Mouse (Mus musculus) neural tube, embryonic 14.5 days (tissue): Measurements from ENCODE around the gene Tdgf1. TPM values are rescaled to one million over a fixed set of nuclear protein-coding genes. Genes with fewer than 3 reads are reported as not detected.

Source experiments
- ATAC-seq: fragments of 200-750 bp; cut with Nextera tagmentation; 2 replicates; pipeline ENCODE4 v1.8.0; 2017; ENCODE audit warnings: low read depth, mild to moderate bottlenecking, moderate TSS enrichment, moderate library complexity
- H3K27ac ChIP-seq: fragments of 300-500 bp; sonication (generic); 2 replicates; pipeline ENCODE4 v1.5.1; 2014; ENCODE audit warnings: low read depth, mild to moderate bottlenecking, control low read depth, low read length, moderate library complexity, mixed read lengths
- H3K27me3 ChIP-seq: fragments of 300-500 bp; sonication (generic); 2 replicates; pipeline ENCODE4 v1.6.1; 2014; ENCODE audit warnings: low read length; ENCODE audit not compliant: control insufficient read depth, insufficient read depth
- H3K36me3 ChIP-seq: fragments of 300-500 bp; sonication (generic); 2 replicates; pipeline ENCODE4 v1.6.1; 2014; ENCODE audit warnings: low read length, mixed read lengths; ENCODE audit not compliant: control insufficient read depth, insufficient read depth
- H3K4me1 ChIP-seq: fragments of 300-500 bp; sonication (generic); 2 replicates; pipeline ENCODE4 v1.6.1; 2014; ENCODE audit warnings: low read length; ENCODE audit not compliant: control insufficient read depth, insufficient read depth
- H3K4me2 ChIP-seq: fragments of 300-500 bp; sonication (generic); 2 replicates; pipeline ENCODE4 v1.6.1; 2014; ENCODE audit warnings: mild to moderate bottlenecking, low read depth, low read length, control low read depth
- H3K4me3 ChIP-seq: fragments of 300-500 bp; sonication (generic); 2 replicates; pipeline ENCODE4 v1.5.1; 2014; ENCODE audit warnings: low read depth, low read length, control low read depth, mixed read lengths
- H3K9ac ChIP-seq: fragments of 300-500 bp; sonication (generic); replicated peaks from 2 replicates; pipeline ENCODE4 v1.6.1; 2014; ENCODE audit warnings: low read depth, mild to moderate bottlenecking, control low read depth, low read length, mixed read lengths
- H3K9me3 ChIP-seq: fragments of 300-500 bp; sonication (generic); 2 replicates; pipeline ENCODE4 v1.6.1; 2016; ENCODE audit warnings: low read length; ENCODE audit not compliant: control insufficient read depth
- WGBS: fragments of 180-500 bp; shearing (Covaris S2); extraction: QIAGEN DNeasy Blood & Tissue Kit; methylation state at CpG from one replicate; pipeline ENCODE4 v1.1.7; 2014; 5-methylcytosine and 5-hydroxymethylcytosine counted together
- polyA plus RNA-seq: library from polyadenylated mRNA; unstranded; fragments of >200 nt; fragmentation: Nextera tagmentation; extraction: Ambion mirVana; gene quantifications from 2 replicates; pipeline ENCODE4 v1.2.1, GENCODE M21; 2014

The Tdgf1 gene
- polyA plus RNA-seq, 1 experiment from 2014 or later: 0.71 TPM

DNA sequence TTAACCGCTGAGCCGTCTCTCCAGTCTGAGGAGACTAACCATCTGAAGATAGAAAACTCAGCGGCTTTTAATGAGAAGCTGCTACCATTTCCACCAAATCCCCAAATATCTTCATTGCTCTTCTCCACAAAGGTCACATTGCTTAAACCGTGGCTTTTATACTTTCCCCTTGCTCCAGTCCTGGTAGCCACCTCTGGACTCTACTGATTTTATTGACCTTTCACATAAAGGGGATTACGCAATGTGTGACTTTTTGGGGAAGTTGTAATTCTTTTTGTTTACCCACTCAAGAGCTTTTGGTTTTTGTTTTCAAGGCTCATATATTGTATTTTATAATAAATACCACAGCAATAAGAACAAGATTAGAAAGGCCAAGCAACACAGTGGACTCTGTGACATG is 39.6 kb upstream of the Tdgf1 start:
- no peaks in the 10 kb centered on the region for H3K27me3 ChIP-seq
- no peaks in the 10 kb centered on the region for H3K4me1 ChIP-seq
- no peak overlapping the region for H3K4me3 ChIP-seq
- ATAC-seq: no peak
- WGBS: 93% methylated on average over 5 of the region's 5 CpGs
- H3K27ac ChIP-seq: no peak overlapping the region
- no peak overlapping the region for H3K4me2 ChIP-seq
- no peaks in the 10 kb centered on the region for H3K36me3 ChIP-seq
- H3K9me3 ChIP-seq: no peaks in the 10 kb centered on the region
- no peak overlapping the region for H3K9ac ChIP-seq

GRCm38 (mm10) chr9:110984096-110984495 is 38.1 kb upstream of the Tdgf1 start:
- H3K9me3 ChIP-seq: no peaks in the 10 kb centered on the region

GRCm38 (mm10) chr9:110982351-110982750 is 36.4 kb upstream of the Tdgf1 start:
- no peak overlapping the region for H3K27ac ChIP-seq
- H3K9ac ChIP-seq: no peak overlapping the region
- H3K27me3 ChIP-seq: no peaks in the 10 kb centered on the region
- H3K9me3 ChIP-seq: no peaks in the 10 kb centered on the region
- no peaks in the 10 kb centered on the region for H3K4me1 ChIP-seq
- no peak for ATAC-seq
- WGBS: 57% methylated on average over 4 of the region's 4 CpGs
- no peak overlapping the region for H3K4me3 ChIP-seq
- H3K36me3 ChIP-seq: no peaks in the 10 kb centered on the region
- no peak overlapping the region for H3K4me2 ChIP-seq

More at GRCm38 (mm10) chr9:110984096-110984495, 38.1 kb upstream of the Tdgf1 start:
- Histone ChIP-seq H3K27ac (no peak overlapping the region), H3K27me3 (no peaks in the 10 kb centered on the region), H3K36me3 (no peaks in the 10 kb centered on the region), H3K4me1 (no peaks in the 10 kb centered on the region), H3K9ac (no peak overlapping the region), H3K4me3 (no peak overlapping the region), H3K4me2 (no peak overlapping the region)
- 89% methylated on average over 9 of the region's 9 CpGs for WGBS
- no peak for ATAC-seq

- no peak overlapping the region for H3K27ac ChIP-seq
- no peak overlapping the region for H3K4me2 ChIP-seq
- no peak for ATAC-seq
- no peak overlapping the region for H3K9ac ChIP-seq
- H3K9me3 ChIP-seq: no peaks in the 10 kb centered on the region
- WGBS: 96% methylated on average over 11 of the region's 11 CpGs
- H3K27me3 ChIP-seq: no peaks in the 10 kb centered on the region
- H3K36me3 ChIP-seq: no peaks in the 10 kb centered on the region
- no peaks in the 10 kb centered on the region for H3K4me1 ChIP-seq
- no peak overlapping the region for H3K4me3 ChIP-seq
Observed at GRCm38 (mm10) chr9:110979411-110979810, 33.5 kb upstream of the Tdgf1 start.

GRCm38 (mm10) chr9:110965910-110966231 is 19.9 kb upstream of the Tdgf1 start:
- Histone ChIP-seq H3K4me1 (no peaks in the 10 kb centered on the region), H3K27me3 (no peaks in the 10 kb centered on the region), H3K4me3 (no peak overlapping the region), H3K4me2 (no peak overlapping the region), H3K27ac (no peak overlapping the region), H3K9ac (no peak overlapping the region), H3K9me3 (no peaks in the 10 kb centered on the region), H3K36me3 (no peaks in the 10 kb centered on the region)
- 81% methylated on average over 2 of the region's 2 CpGs for WGBS
- ATAC-seq: no peak

DNA sequence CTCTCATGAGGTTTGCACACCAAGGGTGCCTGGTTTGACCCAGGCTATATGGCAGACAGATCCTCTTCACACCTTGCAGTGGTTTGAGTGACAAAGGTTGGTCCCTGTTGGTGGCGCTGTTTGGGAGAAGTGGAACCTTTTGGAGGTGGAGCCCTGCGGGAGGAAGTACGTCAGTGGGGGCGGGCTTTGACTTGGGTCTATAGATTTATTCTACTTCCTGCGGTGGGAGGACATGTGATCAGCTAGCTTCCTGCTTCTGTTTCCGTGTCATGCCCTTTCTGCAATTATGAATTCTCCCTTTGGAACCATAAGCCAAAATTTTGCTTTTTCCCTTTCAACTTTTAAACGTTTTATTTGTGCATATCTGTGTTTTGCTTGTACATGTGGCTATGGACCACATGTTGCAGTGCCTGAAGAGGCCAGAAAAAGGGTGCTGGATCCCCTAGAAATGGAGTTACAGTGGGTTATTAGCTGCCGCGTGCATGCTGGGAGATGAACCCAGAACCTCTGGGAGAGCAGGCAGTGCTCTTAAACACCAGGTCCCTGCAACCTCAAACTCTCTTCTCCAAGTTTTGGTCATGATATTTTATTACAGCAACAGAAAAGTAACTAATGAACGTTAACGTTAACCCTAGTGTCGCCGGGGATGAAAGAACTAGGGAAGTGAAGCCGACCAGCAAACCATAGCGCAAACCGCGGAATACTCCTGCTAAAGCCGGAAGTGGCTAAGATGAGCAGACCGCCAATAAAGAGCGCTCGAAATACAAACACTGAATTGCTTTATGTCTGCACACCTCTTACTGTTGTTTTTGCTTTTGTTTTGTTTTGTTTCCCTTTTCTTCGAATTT is 19.3 kb upstream of the Tdgf1 start:
- Histone ChIP-seq H3K4me1 (no peaks in the 10 kb centered on the region), H3K4me3 (no peak overlapping the region), H3K27me3 (no peaks in the 10 kb centered on the region), H3K9me3 (no peaks in the 10 kb centered on the region), H3K4me2 (no peak overlapping the region), H3K36me3 (no peaks in the 10 kb centered on the region), H3K9ac (no peak overlapping the region), H3K27ac (no peak overlapping the region)
- WGBS: 92% methylated on average over 22 of the region's 22 CpGs
- no peak for ATAC-seq

- H3K4me1 ChIP-seq: no peaks in the 10 kb centered on the region
- H3K9ac ChIP-seq: no peak overlapping the region
- no peaks in the 10 kb centered on the region for H3K9me3 ChIP-seq
- ATAC-seq: no peak
- no peak overlapping the region for H3K27ac ChIP-seq
- H3K27me3 ChIP-seq: no peaks in the 10 kb centered on the region
- no peak overlapping the region for H3K4me2 ChIP-seq
- no peak overlapping the region for H3K4me3 ChIP-seq
- no peaks in the 10 kb centered on the region for H3K36me3 ChIP-seq
- WGBS: 91% methylated on average over 8 of the region's 8 CpGs
Observed at GRCm38 (mm10) chr9:110963566-110964115, 17.7 kb upstream of the Tdgf1 start.

DNA sequence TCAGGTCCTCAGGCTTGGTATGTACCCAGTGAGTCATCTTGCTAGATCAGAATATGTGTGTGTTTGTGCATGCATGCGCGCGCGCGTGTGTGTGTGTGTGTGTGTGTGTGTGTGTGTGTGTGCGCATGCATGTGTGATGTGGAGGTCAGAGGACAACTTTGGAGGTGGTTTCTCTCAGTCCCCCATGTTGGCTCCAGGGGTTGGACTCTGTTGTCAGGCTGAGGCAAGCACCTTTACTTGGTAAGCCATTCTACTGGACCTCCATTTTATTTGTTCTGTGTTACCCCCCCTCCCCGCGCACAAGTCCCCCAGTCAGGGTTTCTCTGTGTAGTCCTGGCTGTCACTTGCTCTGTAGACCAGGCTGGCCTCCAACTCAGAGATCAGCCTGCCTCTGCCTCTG is 15.4 kb upstream of the Tdgf1 start:
- H3K4me2 ChIP-seq: no peak overlapping the region
- no peak overlapping the region for H3K9ac ChIP-seq
- H3K27ac ChIP-seq: no peak overlapping the region
- no peaks in the 10 kb centered on the region for H3K4me1 ChIP-seq
- no peak for ATAC-seq
- H3K9me3 ChIP-seq: no peaks in the 10 kb centered on the region
- WGBS: 99% methylated on average over 8 of the region's 8 CpGs
- no peaks in the 10 kb centered on the region for H3K27me3 ChIP-seq
- no peak overlapping the region for H3K4me3 ChIP-seq
- H3K36me3 ChIP-seq: no peaks in the 10 kb centered on the region

GRCm38 (mm10) chr9:110960230-110961149 is 14.5 kb upstream of the Tdgf1 start:
- Histone ChIP-seq H3K9ac (no peak overlapping the region), H3K4me2 (no peak overlapping the region), H3K36me3 (no peaks in the 10 kb centered on the region), H3K4me1 (no peaks in the 10 kb centered on the region), H3K27ac (no peak overlapping the region), H3K9me3 (no peaks in the 10 kb centered on the region), H3K27me3 (no peaks in the 10 kb centered on the region), H3K4me3 (no peak overlapping the region)
- WGBS: 90% methylated on average over 13 of the region's 13 CpGs
- no peak for ATAC-seq
